Mouse (Mus musculus) spleen, postnatal 36 days (tissue): Measurements from ENCODE around the gene Prkch.

Source experiments
- DNase-seq, 2 experiments: peaks; one replicate each; pipeline ENCODE4 v3.0.0; 2022; ENCODE audit warnings: low spot score in 2 of 2, mixed read lengths in 1 of 2

The Prkch gene

DNA sequence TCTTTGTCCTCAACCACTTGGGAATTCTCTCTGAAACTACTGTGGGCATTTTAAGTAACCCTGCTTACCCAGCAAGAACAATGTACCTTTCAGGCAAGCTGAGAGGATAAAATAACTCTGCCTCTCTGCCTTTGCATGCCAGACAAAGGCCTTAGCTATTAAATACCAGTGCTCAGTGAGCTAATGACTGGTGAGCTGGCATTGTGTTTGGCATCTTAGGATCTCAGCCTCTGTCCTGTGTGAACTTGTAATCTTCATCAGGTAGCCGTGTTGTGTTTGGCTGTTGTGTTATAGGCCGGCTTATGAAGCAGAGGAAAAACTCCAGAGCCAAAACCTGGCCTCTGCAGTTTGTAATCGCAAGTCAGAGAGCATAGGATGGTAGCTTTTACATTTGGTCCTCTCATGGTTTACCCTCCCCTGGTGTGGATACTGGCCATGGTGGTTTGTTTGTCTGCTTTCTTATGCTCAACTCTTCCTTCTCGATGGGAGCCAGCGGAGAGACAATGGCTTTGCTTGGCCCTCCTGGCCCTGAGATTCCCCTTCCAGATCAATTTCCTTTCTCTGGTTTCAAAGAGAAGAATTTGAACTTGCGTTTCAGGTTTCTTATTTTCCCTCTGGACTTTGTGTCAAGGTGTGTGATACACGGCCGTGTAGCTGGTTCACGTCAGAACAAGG, 170.0 kb downstream of the Prkch start:
- no peak for DNase-seq

DNA sequence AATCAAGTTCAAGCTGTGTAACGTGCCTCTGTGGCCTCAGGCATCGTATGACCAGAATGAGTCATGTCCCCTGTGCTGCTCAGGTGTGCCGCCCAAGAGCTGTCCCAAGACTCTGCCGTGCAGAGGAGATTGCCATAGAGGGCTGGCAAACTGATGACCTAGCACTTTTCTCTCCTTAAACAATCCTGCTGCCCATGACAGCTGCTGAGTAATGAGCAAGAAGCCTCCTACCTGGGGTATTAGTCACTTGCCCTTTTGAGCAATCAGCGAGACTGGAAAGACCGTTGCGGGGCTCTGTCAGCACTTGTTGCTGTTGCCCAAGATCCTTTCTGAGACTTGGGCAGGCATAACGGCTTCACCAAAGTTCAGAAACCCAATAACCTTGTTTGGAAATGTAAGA, 171.1 kb downstream of the Prkch start:
- DNase-seq, result peak in 1 of 2 experiments; percentile 8

DNA sequence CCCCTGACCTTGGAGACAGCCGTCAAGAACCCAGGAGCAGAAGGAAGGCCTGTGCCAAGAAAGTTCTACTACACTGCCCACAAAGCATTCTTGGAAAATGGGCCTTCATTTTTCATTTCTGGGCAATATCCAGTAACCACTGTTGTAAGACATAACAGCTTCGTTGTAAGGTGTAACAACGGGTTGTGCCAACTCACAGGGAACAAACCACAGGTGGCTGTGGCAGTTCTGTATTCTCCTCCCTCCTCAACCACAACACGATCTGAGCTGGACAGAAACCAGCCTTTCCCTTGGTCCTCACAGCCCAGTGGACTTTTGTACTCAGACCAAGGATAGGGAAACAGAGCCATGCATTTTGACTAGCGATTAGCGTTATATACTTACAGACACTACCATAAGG, 171.9 kb downstream of the Prkch start:
- DNase-seq, result no peak

DNA sequence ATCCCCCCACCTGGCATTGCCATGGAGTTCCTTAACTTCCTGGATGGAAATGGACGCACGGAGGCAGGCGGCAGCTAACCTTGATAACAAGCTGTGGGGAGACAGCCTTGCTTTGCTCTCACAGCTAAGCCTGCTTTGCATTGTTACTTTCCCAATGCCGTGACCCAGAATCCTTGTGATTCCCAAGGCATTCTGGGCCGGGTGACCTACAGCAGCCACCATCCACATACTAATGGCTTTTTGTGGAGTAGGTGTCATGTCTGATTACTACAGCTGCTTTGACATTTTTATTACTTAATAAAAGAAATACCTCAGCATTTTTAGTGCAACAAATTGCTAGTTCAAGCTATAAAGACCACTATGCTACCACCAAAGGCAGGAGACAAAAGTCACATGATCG, 177.4 kb downstream of the Prkch start:
- no peak for DNase-seq

DNA sequence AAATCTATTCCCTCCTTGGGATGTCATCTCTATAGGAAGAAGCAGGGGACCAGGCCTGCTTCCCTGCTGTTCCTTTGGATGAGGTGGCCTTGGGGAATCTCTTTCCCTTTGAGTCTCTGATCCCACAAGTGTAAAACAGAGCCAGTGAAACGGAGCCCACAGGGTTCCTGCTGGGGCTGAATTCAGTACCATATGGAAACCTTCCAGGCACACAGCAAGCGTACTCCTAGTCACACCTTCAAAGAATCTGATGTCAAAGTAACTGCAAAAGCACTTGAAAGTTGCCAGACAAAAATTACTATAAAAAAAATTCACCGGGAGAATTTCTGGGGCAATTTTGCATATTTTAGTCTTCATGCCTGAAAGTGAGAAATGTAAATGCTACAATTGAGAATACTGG, 178.2 kb downstream of the Prkch start:
- DNase-seq, result no peak

DNA sequence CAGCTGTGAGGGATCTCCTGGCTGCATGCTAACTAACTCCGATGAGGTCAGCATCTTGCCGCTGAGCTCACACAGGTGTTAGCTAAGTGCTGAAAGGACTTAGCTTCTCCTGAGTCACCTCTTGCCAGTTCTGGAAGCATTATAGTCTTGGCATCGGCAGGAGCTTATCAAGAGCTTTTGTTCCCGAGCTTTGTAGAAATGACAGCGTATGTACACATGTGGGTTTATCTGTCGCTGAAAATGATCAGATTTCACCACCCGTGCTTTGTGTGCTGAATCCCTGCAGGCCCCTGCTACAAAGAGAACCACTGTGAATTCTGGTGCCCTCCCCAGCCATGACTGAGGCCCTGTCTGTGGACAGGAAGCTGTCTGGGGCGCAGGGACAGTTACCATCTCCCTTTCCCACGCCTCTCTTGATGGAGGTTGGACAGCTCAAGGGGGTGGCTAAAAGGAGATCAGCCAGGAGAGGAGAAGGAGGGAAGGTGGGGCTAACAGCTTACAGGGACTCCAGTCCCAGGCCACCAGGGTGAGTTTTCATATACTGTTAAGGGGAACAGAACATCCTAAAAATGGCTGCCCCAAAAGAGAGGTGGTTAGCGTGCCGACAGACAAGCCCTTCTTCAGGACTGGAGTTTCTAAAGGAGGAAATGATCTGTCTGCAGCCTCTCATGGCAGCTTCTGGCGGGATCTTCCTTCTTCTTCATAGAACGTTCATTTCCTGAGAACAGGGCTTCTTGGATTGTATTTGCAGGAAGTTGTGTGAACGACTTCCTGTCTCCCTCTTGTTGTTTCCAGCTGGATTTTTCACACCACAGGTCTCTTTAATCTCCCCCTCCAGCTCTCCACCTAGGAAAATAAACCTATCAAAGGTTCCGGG, 180.3 kb downstream of the Prkch start:
- no peak for DNase-seq

DNA sequence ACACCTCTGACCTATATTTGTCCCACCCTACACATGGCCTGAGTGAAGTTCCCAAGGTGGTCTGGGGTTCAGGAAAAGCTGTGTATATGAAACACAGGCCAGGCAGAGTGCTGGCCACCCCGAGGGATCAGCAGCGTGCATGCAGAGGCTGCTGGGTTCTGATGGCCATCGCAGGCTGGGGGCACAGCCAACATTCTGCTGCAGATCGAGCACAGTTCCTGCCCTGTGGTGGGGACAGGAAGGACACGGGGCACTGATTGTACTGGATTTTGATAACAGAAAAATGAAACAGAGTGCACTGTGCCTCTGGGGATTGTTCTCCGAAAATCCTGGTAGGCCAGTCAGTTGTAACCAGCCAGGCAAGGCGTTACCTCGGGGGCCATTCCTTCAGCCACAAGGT, 181.6 kb downstream of the Prkch start:
- no peak for DNase-seq

DNA sequence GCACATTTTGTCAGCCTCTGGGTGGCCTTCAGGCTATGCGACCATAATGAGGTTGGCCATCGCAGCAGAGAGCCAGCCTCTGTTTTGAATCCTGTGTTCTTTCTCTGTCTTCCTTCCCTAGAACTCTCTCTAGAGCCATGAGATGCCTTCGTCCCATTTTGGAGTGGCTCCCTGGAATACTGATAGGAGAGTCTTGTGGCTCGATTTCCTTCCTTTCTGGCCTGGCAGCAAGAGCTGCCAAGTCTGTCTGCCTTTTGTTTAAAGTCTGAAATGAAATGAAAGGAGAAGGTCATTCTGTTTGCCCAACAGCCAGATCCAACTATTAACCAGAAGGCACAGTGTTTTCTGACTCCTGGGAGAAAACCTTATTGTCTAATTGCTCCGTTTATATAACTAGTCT, 184.2 kb downstream of the Prkch start:
- DNase-seq, result no peak

DNA sequence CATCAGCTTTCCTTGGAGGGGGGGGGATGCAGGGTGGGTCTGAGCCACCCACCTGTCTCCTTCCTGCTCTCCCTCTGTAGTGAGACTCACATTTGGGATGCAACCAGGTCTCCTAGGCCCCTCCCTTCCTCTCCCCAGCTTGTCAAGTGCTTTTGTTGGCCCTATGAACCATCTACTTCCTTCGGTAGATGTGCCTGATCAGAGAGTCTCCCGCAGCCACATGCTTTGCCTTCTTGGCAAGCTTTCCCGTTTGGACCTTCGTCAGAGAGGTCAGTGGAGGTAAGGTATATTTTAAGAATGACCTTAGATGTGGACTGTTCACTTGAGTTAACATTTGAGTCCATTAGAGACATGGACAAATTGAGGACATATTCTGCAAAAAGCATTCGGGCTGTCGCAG, 184.9 kb downstream of the Prkch start:
- DNase-seq, result no peak

DNA sequence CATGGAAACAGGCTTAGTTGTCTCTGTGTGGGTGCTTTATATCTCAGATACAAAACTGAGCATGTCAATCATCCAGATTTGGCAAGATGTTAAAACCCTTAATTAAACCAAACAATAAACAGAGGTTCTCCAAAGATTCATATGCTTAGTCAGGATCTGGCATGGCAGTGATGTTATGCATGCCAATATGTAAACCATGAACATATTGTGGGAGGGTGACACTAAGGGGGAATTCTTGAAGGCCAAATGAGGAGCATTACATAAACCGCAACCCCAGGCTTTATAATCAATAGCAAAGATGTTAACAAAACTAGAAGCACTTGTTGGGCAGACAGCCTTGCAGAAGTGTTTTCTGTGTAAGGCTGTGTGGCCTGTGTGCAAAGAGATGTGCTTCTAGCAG, 186.2 kb downstream of the Prkch start:
- no peak for DNase-seq

DNA sequence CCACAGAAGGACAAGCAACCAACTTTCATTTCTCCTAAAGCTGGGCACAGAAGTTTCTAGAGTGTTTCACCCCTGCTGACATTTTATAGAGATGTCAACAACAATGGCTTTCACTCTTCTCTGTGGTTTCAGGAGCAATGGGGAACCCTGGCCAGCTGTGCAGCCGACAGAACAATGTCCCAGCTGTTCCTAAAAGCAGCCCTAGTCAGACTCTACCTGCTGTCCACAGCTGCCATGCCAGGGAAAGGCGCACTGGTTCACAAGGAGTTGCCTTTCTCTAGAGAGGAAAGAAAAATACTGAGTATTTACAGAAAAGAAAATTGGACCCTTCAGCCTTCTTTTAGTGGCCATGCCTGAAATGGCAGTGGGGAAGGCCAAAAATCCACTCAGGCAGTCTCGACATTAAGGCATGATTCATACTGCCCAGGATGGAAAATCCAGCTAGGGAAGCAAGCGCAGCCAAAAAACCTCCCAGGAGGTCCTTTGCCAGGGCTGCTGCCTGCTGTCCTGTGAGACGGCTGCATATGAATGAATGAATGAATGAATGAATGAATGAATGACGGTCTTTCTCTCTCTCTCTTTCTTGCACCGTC, 190.3 kb downstream of the Prkch start:
- peak in 1 of 2 experiments; percentile 14 for DNase-seq

DNA sequence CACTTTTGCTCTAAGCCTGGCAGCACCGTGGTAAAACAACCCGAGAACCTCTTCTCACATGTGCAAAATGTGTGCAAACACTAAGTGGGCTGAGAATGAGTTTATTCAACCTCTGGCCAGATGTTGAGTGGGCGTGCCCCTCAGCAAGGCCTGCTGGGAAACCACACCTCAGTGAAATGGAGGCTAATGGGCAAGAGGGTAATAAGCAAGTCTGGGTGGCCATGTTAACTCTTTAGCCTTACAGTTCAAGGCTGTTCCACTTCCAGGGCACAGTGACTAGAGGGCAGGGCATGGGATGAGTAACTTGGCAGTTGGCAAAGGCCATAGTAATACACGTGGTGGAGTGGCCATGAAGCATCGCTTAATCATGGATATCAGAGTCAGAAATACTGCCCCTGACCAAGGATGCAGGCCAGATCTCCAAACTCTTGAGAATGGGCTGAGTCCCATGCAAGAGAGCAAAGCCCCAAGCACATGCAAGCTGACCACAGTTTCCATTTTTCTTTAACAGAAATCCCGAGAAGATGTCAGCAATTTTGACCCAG, 191.9 kb downstream of the Prkch start:
- DNase-seq, result no peak

DNA sequence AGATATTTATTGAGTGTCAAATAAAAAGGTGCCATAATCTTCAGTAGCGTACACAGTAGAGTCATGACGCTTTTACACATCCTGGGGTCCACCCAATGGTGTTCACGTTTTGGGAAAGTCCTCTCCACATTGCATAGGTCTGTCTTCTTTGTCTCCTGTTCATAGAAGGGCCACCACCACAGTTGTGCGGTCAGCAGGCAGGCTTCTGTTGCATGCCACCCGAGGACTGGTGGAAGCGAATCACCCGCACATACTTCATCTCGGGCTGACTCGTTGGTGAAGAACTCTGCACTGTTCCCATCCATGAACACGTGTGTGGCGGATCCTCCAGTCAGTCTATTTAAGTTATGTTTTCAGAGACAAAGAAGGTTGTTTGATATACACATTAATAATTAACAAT, 193.1 kb downstream of the Prkch start:
- no peak for DNase-seq

DNA sequence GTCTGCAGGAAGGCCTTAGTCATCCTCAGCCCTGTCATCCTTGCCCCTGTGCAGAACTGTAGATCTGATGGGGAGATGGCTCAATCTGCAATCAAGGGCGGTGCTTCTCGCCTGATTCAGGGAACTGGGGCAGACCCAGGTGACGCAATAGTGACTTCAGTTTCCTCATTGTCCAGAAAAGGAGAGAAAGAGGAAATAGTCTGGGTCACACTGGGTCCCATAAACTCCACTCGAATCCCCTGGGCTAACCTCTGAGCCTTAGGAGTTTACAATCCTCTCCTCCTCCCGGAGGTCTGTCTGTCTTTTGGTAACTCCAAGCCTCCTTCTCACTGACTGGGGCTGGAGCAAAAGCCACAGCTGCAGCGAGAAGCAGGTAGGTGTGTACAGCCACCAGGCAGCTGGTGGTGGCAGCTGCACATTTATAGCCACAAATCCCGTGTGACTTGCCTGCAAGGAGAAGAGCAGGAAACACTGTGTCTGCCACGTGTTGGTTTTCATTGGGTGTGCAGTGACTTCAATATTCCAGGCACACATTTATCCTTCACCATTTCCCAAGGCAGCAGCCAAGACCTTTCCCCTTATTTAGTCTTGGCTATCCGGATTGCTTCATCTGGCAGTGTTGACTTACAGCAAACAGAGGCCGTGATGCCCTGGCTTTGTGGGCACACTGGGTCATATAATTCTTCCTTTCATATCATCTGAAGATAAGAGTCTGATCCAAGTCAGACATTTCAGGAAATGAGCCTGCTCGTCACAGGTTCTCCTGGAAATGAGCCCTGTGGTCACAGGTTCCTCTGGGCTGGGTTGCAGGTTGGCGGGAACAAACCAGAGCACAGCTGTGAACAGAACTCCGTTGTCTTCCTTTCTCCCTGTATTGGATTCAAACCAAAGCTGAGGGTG, 195.0 kb downstream of the Prkch start:
- DNase-seq, result peak; percentile 48 to 64

DNA sequence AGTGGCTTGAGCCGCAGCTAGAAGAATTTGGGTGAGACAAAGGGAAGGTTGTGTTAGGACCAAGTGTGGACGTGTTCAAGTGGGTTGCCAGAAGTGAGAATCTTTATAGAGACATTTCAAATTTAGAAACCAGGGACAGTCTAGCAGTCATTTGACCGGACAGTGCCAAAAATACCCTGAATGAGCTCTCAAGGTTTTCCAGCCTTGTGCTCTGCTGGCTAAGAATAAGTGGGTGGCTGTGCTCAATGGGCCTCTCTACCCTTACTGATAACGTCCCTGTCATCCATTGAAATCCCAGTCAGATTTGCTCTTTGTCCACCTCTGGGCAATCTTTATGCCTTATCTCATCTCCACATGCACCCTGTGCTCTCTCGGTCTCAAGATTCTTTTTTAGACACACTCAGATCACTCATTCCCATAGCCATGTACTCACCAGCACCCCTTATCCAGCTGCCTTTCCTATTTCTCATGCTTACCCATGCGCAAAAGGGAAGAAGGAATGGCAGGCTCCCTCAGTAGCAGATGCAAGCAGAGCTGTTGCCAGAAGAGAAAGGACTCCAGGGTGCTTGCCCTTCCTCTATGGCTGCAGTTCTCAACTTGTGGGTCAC, 196.9 kb downstream of the Prkch start:
- DNase-seq, result no peak

DNA sequence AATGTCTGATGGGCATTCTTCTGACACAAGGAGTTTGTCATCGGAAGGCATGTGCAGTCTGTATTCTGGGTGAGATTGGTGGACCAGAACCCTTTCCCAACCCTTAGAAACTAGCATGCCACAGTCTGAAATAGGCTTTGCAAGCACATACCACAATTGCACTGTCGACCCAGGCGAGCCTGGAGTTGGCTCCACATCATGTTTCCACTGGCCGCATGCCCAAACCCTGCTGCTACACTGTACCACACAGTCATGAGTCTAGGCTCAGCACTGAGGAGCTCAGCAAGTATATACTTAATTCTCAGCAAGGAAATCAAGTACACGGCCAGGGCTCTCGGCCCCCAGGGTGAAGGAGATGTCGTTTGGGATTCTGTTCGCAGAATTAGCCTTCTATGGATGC, 202.3 kb downstream of the Prkch start:
- DNase-seq, result no peak

DNA sequence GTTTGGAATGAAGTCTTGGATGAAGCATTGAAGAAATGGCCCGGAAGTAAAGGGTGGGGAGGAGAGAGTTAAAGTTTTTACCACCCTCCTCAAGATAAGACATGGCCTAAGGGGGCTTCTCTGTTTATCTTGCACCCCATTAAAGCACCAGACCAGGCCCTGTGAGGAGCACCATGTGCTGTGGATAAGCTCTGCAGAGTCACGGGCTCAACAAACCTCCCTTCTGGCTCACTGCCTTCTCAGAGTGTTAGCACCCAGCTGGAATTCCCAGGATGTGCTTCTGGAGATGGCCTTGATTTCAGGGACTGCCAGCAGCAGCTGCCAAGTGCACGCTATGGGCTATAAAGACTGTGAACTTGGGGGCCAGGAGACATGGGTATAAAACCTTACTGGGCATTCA, 204.3 kb downstream of the Prkch start:
- no peak for DNase-seq

DNA sequence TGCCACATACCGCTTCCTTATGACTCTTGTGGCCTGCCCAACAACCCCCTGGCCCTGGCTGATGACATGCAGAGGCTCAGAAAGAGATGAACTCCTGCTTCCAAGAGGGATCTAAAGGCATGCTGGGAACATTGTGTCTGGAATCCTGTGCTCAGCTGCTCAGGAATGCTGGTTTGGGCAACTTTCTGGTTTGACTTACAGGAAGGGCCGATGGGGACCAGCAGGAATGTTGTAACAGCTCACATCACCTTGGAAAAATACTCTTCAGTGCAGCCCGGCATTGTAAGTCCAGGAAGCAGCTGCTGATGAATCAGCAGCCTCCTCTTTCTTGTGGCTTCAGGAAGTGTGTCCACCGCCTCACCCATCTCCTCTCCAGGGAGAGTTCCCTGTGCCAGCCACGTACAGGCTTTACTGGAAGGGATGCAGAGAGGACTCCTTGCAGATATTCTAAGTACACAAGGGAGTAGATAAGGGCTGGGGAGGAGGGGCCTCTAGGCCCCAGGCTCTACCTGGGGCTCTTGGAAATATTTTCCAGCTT, 206.0 kb downstream of the Prkch start:
- no peak for DNase-seq

DNA sequence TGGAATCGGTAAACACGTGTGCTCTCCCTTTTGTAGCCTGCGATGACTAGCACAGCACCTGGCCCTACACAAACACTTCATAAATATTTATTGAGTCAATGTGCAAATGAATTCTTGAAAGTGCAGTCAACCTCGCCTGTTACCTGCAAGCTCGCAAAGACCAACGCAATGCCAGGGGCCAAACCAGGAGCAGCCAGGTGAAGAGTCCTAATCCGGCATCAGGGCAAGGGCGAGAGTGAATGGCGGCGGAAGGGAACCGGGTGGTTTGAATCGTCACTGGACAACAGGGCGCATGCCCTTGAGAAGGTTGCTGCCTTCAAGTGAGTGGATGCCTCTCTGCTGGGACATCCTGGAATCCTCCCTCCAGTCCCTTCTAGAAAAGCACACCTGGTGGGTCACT, 208.6 kb downstream of the Prkch start:
- DNase-seq, result no peak

DNA sequence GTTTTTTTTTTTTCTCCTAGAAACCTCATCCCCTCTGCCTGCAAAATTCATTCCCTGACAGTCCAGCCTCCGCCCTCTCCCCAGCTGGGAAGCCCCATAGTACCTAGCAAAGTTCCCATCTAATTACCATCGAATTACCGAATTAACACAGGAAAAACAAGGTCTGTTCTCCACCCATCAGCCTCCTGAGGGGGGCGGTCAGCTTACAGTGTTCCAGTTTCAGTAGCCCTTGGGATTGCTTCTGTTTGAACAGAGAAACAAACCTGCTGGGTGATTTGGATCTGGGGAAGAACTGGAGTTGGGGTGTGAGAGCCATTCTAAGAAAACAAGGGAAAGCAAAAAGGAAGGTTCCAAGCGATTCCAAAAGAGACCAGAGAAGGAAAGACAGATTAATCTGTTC, 209.1 kb downstream of the Prkch start:
- no peak for DNase-seq
